Mouse (Mus musculus): ENCODE data around the gene Cacna1c. TPM values are rescaled to one million over a fixed set of nuclear protein-coding genes. Genes with fewer than 3 reads are reported as not detected.

The Cacna1c gene
- polyA plus RNA-seq, 1 experiment from 2014 or later: 4.0 TPM

DNA sequence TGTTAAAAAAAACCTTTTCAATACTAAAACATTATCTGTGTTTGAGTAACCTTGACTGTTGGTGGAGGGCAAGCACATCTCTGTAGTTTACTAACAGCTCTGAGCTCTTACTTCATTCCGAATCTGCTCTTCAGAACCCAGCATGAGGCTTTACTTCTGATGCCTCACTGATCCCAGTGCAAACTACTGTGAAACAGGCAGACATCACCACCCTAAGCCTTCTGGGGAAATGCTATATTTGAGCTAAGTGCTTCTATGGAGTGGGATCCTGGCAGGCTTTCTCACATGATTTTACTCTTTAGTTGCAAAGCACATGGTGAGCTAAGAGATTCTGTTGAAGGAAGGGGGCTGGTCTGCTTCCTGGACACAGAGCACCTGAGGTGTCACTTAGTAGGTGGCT, 311.3 kb downstream of the Cacna1c start:
- Histone ChIP-seq H3K36me3 (ENCODE audit: control insufficient read depth, insufficient read depth, low read length) (no peaks in the 10 kb centered on the region), H3K27ac (ENCODE audit: low read depth, low read length) (no peak overlapping the region), H3K9me3 (ENCODE audit: control insufficient read depth, low read length) (no peaks in the 10 kb centered on the region), H3K4me3 (ENCODE audit: low read depth, low read length) (no peak overlapping the region), H3K9ac (ENCODE audit: low read depth, low read length) (no peak overlapping the region), H3K27me3 (ENCODE audit: control insufficient read depth, insufficient read depth, low read length) (no peaks in the 10 kb centered on the region), H3K4me2 (replicated peaks; ENCODE audit: low read depth, low read length) (no peak overlapping the region), H3K4me1 (replicated peaks; ENCODE audit: control insufficient read depth, insufficient read depth, low read length) (no peaks in the 10 kb centered on the region)
- WGBS: 66% methylated on average over 1 of the region's 1 CpGs
- no peak for DNase-seq (ENCODE audit: low spot score)
- no peak for ATAC-seq (ENCODE audit: low FRiP score)

DNA sequence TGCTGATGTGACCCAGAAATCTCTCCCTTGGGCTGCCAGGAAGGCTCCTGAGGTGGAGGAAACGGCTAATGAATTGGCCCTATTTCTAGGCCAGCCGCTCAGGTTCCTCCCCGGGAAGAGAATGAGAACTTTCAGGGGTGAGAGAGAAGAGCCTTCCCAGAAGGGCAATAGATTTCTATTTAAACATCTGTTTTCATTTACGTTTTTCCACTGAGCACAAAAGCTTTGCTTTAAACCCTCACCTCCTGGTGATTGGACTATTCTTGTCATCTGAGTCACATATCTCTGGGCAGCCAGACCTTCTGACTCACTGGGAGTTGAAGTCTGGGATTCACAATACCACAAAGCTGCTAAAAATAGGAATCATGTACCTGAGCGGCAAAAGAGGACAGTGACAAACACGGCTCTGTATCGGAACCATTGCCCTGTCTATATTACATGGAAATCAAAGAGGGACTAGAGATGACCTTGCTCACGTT, 312.1 kb downstream of the Cacna1c start:
- DNase-seq (ENCODE audit: low spot score): no peak
- H3K4me2 ChIP-seq (replicated peaks; ENCODE audit: low read depth, low read length): no peak overlapping the region
- H3K4me1 ChIP-seq (replicated peaks; ENCODE audit: control insufficient read depth, insufficient read depth, low read length): no peaks in the 10 kb centered on the region

DNA sequence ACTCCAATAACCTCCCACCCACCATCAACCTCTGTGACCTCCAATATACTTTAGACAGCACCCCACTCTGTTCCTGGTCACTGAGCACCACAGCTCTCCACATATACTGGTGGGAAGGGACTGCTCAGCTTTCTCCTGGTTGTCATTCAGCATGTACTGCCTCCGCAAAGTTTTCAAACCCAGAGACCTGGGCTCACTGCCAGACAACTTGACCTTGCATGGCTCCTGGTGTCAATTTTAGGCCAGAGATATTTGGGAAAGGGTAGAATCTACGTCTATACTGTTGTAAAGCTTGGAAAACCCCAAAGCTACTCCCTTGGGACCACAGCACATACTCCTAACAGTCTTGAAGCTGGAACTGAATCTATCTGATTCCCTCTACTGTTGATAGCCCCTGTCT, 320.0 kb downstream of the Cacna1c start:
- no peak for DNase-seq (ENCODE audit: low spot score)
- H3K36me3 ChIP-seq (ENCODE audit: control insufficient read depth, insufficient read depth, low read length): no peaks in the 10 kb centered on the region
- H3K9ac ChIP-seq (ENCODE audit: low read depth, low read length): no peak overlapping the region
- H3K27me3 ChIP-seq (ENCODE audit: control insufficient read depth, insufficient read depth, low read length): no peaks in the 10 kb centered on the region
- H3K27ac ChIP-seq (ENCODE audit: low read depth, low read length): no peak overlapping the region
- ATAC-seq (ENCODE audit: low FRiP score): no peak
- H3K4me2 ChIP-seq (replicated peaks; ENCODE audit: low read depth, low read length): no peak overlapping the region
- no peaks in the 10 kb centered on the region for H3K4me1 ChIP-seq (replicated peaks; ENCODE audit: control insufficient read depth, insufficient read depth, low read length)
- H3K4me3 ChIP-seq (ENCODE audit: low read depth, low read length): no peak overlapping the region
- H3K9me3 ChIP-seq (ENCODE audit: control insufficient read depth, low read length): no peaks in the 10 kb centered on the region
- 71% methylated on average over 2 of the region's 2 CpGs for WGBS

More for the DNA sequence above, 312.1 kb downstream of the Cacna1c start:
- no peaks in the 10 kb centered on the region for H3K9me3 ChIP-seq (ENCODE audit: control insufficient read depth, low read length)
- no peak for ATAC-seq (ENCODE audit: low FRiP score)
- no peak overlapping the region for H3K27ac ChIP-seq (ENCODE audit: low read depth, low read length)
- no peaks in the 10 kb centered on the region for H3K36me3 ChIP-seq (ENCODE audit: control insufficient read depth, insufficient read depth, low read length)
- no peaks in the 10 kb centered on the region for H3K27me3 ChIP-seq (ENCODE audit: control insufficient read depth, insufficient read depth, low read length)
- H3K9ac ChIP-seq (ENCODE audit: low read depth, low read length): no peak overlapping the region
- 78% methylated on average over 8 of the region's 8 CpGs for WGBS
- H3K4me3 ChIP-seq (ENCODE audit: low read depth, low read length): no peak overlapping the region

DNA sequence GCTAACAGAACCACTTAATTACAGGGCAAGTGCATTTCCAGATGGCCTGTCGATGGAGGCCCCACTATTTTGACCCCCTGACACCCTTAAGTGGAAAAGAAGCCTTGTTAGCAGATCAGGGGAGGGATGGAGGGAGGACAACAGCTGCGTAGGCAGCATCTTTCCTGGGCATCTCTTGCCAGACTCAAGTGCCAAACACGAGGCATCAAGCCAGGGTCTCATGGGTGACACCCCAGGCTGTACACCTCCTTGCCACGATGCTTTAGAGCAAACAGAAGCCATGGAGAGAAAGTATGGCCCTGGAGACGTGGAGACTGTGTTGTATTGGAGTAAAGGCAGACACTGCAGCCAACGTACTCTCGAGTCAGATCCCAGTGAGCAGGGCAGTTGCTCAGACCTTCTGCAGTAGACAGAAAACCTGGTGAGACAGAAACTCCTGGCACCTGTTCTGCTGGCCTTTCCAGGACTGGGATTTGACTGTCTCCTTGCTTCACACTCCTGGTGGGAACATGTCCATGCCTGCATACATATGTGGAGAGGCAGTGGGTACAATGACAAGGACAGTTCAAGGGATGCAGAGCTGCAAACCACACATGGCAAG, 325.9 kb downstream of the Cacna1c start:
- no peaks in the 10 kb centered on the region for H3K9me3 ChIP-seq (ENCODE audit: control insufficient read depth, low read length)
- H3K4me3 ChIP-seq (ENCODE audit: low read depth, low read length): no peak overlapping the region
- no peaks in the 10 kb centered on the region for H3K27me3 ChIP-seq (ENCODE audit: control insufficient read depth, insufficient read depth, low read length)
- WGBS: 65% methylated on average over 7 of the region's 7 CpGs
- no peaks in the 10 kb centered on the region for H3K4me1 ChIP-seq (replicated peaks; ENCODE audit: control insufficient read depth, insufficient read depth, low read length)
- ATAC-seq (ENCODE audit: low FRiP score) (no peak), DNase-seq (ENCODE audit: low spot score) (no peak)
- H3K4me2 ChIP-seq (replicated peaks; ENCODE audit: low read depth, low read length): no peak overlapping the region
- H3K27ac ChIP-seq (ENCODE audit: low read depth, low read length): no peak overlapping the region
- no peak overlapping the region for H3K9ac ChIP-seq (ENCODE audit: low read depth, low read length)
- H3K36me3 ChIP-seq (ENCODE audit: control insufficient read depth, insufficient read depth, low read length): no peaks in the 10 kb centered on the region

DNA sequence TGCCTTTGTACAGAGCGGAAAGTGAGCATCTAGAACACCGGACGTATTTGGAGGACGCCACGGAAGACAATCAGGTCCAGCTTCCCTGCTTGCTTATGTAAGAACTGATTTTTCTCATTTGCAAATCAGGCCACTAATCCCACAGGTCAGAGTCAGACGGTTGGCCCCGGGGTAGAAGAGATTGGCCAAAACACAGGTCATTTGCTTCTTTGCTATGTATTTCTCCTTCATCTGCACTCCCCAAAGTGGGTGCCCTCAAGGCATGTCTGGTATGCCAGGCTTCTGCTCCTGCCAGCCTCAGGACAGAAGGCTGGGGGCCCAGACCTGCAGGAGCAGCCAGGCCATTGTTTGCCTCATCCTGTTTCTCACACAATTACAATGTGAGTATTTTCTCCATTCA, 328.8 kb downstream of the Cacna1c start:
- no peak overlapping the region for H3K4me2 ChIP-seq (replicated peaks; ENCODE audit: low read depth, low read length)
- no peak for ATAC-seq (ENCODE audit: low FRiP score)

DNA sequence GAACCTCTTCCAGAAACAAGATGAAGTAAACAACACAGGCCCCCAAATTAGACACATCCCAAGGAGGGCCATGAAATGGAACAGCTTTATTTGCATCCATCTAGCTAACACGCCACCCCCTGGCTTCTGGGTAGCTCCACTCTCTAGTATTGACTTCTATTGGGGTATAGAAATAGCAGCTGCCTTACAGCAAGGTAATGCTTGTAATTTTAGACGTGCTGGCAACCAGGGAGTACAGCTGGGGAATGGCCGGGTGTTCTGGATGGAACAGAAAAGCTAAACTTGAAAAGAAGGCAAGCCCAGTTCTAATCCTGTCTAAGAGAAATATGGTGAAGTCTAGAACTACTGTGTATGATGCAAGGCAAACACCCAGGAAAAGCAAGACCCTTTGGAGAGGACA, 329.3 kb downstream of the Cacna1c start:
- no peaks in the 10 kb centered on the region for H3K4me1 ChIP-seq (replicated peaks; ENCODE audit: control insufficient read depth, insufficient read depth, low read length)
- no peak overlapping the region for H3K4me3 ChIP-seq (ENCODE audit: low read depth, low read length)
- whole genome bisulfite sequencing: 78% methylated on average over 3 of the region's 3 CpGs
- no peaks in the 10 kb centered on the region for H3K27me3 ChIP-seq (ENCODE audit: control insufficient read depth, insufficient read depth, low read length)
- no peaks in the 10 kb centered on the region for H3K9me3 ChIP-seq (ENCODE audit: control insufficient read depth, low read length)
- no peak overlapping the region for H3K27ac ChIP-seq (ENCODE audit: low read depth, low read length)
- no peak for DNase-seq (ENCODE audit: low spot score)
- no peaks in the 10 kb centered on the region for H3K36me3 ChIP-seq (ENCODE audit: control insufficient read depth, insufficient read depth, low read length)
- H3K9ac ChIP-seq (ENCODE audit: low read depth, low read length): no peak overlapping the region
- H3K4me2 ChIP-seq (replicated peaks; ENCODE audit: low read depth, low read length): no peak overlapping the region
- ATAC-seq (ENCODE audit: low FRiP score): no peak

More for the DNA sequence above, 328.8 kb downstream of the Cacna1c start:
- no peak for DNase-seq (ENCODE audit: low spot score)
- Histone ChIP-seq H3K9me3 (ENCODE audit: control insufficient read depth, low read length) (no peaks in the 10 kb centered on the region), H3K27me3 (ENCODE audit: control insufficient read depth, insufficient read depth, low read length) (no peaks in the 10 kb centered on the region), H3K4me3 (ENCODE audit: low read depth, low read length) (no peak overlapping the region), H3K27ac (ENCODE audit: low read depth, low read length) (no peak overlapping the region), H3K9ac (ENCODE audit: low read depth, low read length) (no peak overlapping the region), H3K36me3 (ENCODE audit: control insufficient read depth, insufficient read depth, low read length) (no peaks in the 10 kb centered on the region), H3K4me1 (replicated peaks; ENCODE audit: control insufficient read depth, insufficient read depth, low read length) (no peaks in the 10 kb centered on the region)
- 88% methylated on average over 7 of the region's 7 CpGs for WGBS

DNA sequence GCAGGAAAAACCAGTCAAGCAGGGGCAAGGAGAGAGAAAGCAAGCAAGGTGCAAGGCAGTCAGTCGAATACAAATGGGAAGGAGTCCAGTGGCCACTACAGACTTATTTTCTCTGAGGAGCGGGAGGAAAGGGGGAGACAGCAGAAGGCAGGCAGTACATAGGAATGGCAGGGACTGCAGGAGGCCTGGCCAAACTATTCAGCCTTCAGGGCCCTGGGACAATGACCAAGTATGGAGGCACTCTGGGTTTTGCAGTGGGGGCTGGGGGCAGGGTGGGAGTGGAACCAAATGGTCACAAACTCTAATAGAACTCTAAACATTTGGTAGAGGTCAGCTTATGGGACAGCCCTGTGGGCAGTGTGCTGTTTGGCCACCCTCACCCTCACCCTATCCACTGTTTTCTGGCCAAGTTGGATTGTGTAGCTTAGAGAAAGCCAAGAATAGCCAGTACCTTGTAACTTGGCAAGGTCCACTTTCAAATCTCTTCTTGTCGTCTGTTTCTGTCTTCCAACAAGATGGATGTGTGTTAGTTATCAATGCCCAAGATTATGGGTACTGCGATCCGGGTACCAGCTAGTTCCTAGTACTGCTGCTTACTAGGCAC, 330.3 kb downstream of the Cacna1c start:
- DNase-seq (ENCODE audit: low spot score): no peak
- H3K27me3 ChIP-seq (ENCODE audit: control insufficient read depth, insufficient read depth, low read length): no peaks in the 10 kb centered on the region

DNA sequence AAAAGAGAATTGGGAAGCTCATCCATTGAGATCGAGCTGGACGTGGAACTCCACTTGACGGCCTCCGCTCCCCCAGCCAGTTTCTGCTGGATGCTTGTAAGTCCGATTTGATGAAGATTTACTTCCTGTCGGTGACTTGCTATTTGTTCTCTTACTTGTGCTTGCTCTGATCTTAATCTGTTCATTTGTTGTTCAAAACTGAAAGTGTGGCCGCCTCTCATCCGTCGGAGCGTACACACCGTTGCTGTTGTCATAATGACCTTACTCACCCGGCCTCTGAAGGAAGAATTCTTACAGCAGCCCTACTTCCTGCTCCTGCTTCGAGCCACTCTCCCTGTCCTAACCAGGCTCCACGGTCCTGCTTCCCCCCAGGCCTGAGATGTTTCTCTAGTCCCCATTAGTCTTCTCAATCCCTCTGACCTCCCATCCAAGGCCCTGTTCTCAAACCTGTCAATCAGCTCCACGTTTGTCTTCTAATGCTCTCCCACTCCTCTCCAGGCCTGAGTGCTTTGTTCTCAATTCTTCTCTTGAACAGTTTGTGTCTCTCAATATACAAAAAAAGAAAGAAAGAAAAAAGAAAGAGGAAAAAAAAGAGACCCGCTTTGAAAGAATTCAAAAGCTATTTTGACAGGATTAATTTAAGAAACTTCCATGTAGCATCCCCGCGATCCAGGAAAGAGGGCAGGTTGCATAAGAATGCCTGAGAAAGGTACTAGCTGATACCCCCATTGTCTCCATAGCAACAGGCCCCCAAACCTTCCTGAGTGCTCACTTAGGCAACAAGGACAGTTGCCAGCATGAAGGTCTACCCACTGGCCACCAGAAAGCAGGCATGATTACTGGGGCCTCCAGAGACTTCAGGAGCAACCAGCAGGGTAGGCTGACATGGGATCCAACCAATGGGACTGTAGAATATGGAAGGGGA, 331.3 kb downstream of the Cacna1c start:
- ATAC-seq (ENCODE audit: low FRiP score): no peak
- Histone ChIP-seq H3K36me3 (ENCODE audit: control insufficient read depth, insufficient read depth, low read length) (no peaks in the 10 kb centered on the region), H3K9me3 (ENCODE audit: control insufficient read depth, low read length) (no peaks in the 10 kb centered on the region), H3K4me1 (replicated peaks; ENCODE audit: control insufficient read depth, insufficient read depth, low read length) (no peaks in the 10 kb centered on the region), H3K9ac (ENCODE audit: low read depth, low read length) (no peak overlapping the region), H3K4me2 (replicated peaks; ENCODE audit: low read depth, low read length) (no peak overlapping the region), H3K4me3 (ENCODE audit: low read depth, low read length) (no peak overlapping the region), H3K27ac (ENCODE audit: low read depth, low read length) (no peak overlapping the region), H3K27me3 (ENCODE audit: control insufficient read depth, insufficient read depth, low read length) (no peaks in the 10 kb centered on the region)
- WGBS: 69% methylated on average over 18 of the region's 18 CpGs
- DNase-seq (ENCODE audit: low spot score): no peak

More for the DNA sequence above, 330.3 kb downstream of the Cacna1c start:
- Histone ChIP-seq H3K4me2 (replicated peaks; ENCODE audit: low read depth, low read length) (no peak overlapping the region), H3K27ac (ENCODE audit: low read depth, low read length) (no peak overlapping the region), H3K4me3 (ENCODE audit: low read depth, low read length) (no peak overlapping the region), H3K9ac (ENCODE audit: low read depth, low read length) (no peak overlapping the region), H3K4me1 (replicated peaks; ENCODE audit: control insufficient read depth, insufficient read depth, low read length) (no peaks in the 10 kb centered on the region), H3K9me3 (ENCODE audit: control insufficient read depth, low read length) (no peaks in the 10 kb centered on the region), H3K36me3 (ENCODE audit: control insufficient read depth, insufficient read depth, low read length) (no peaks in the 10 kb centered on the region)
- no peak for ATAC-seq (ENCODE audit: low FRiP score)
- WGBS: 81% methylated on average over 5 of the region's 5 CpGs

Data from hindbrain, embryonic 11.5 days (tissue).